ENCODE assay signal across 9 mouse cellular contexts in genomic region chr14:45553854-45554253, GRCm38 (mm10). TPM values are rescaled to one million over a fixed set of nuclear protein-coding genes. Genes with fewer than 3 reads are reported as not detected.
DNase-seq lines count a peak whose midpoint lies in the region; ATAC-seq and TF ChIP-seq lines count a peak whose summit lies in the region.
"Had no signal": no experiment of that assay in that cellular context is flagged by ENCODE, and none has a peak within 500 bp of the region (broad histone marks: within the 10 kb centered on the region; RNA-seq: fewer than 3 reads in every experiment).

No protein-coding gene starts in this region.

- no peak overlapping the region for H3K4me2 ChIP-seq in kidney, embryonic 16.5 days (replicated peaks; ENCODE audit: low read depth, low read length)
- H3K4me2 ChIP-seq in heart, embryonic 16.5 days (ENCODE audit: low read depth, low read length), result no peak overlapping the region
- H3K4me2 ChIP-seq in lung, postnatal 0 days (replicated peaks; ENCODE audit: low read depth, low read length), result no peak overlapping the region
- H3K4me2 ChIP-seq: embryonic facial prominence, embryonic 12.5 days had no signal

- H3K27ac ChIP-seq in kidney, embryonic 16.5 days (ENCODE audit: low read length), result no peak overlapping the region
- peak overlapping the region; percentile 83 for H3K27ac ChIP-seq in brown adipose tissue, adult 24 weeks (replicated peaks; ENCODE audit: low read depth, low read length)
- H3K27ac ChIP-seq in heart, embryonic 16.5 days (ENCODE audit: low read length), result peak overlapping the region; percentile 47
- no peak overlapping the region for H3K27ac ChIP-seq in lung, postnatal 0 days (ENCODE audit: low read length)
- H3K27ac ChIP-seq: embryonic facial prominence, embryonic 12.5 days had no signal

- no peak overlapping the region for H3K9ac ChIP-seq in kidney, embryonic 16.5 days (replicated peaks; ENCODE audit: low read length)
- H3K9ac ChIP-seq in heart, embryonic 16.5 days (ENCODE audit: low read length), result no peak overlapping the region
- no peak overlapping the region for H3K9ac ChIP-seq in lung, postnatal 0 days (replicated peaks; ENCODE audit: low read depth)
- H3K9ac ChIP-seq: embryonic facial prominence, embryonic 12.5 days had no signal

- no peaks in the 10 kb centered on the region for H3K36me3 ChIP-seq in kidney, embryonic 16.5 days (ENCODE audit: insufficient read depth, low read length)
- H3K36me3 ChIP-seq in heart, embryonic 16.5 days (ENCODE audit: control insufficient read depth, insufficient read depth), result no peaks in the 10 kb centered on the region
- H3K36me3 ChIP-seq in lung, postnatal 0 days (ENCODE audit: insufficient read depth, low read length), result no peaks in the 10 kb centered on the region
- H3K36me3 ChIP-seq: embryonic facial prominence, embryonic 12.5 days had no signal

- H3K4me3 ChIP-seq in kidney, embryonic 16.5 days (ENCODE audit: low read length), result no peak overlapping the region
- no peak overlapping the region for H3K4me3 ChIP-seq in brown adipose tissue, adult 24 weeks (ENCODE audit: insufficient read depth, low read depth, low read length)
- H3K4me3 ChIP-seq in heart, embryonic 16.5 days (ENCODE audit: low read length), result no peak overlapping the region
- no peak overlapping the region for H3K4me3 ChIP-seq in lung, postnatal 0 days (ENCODE audit: low read depth, low read length)
- H3K4me3 ChIP-seq: embryonic facial prominence, embryonic 12.5 days had no signal

- H3K4me1 ChIP-seq in kidney, embryonic 16.5 days (ENCODE audit: insufficient read depth, low read length), result peaks cover 7% of the 10 kb centered on the region; the same call in 1 of the 2 replicates
- H3K4me1 ChIP-seq in brown adipose tissue, adult 24 weeks (ENCODE audit: control insufficient read depth, insufficient read depth, insufficient read length, low read length), result peaks cover 9% of the 10 kb centered on the region; the same call in 1 of the 2 replicates
- peaks cover 10% of the 10 kb centered on the region for H3K4me1 ChIP-seq in heart, embryonic 16.5 days (ENCODE audit: control insufficient read depth, insufficient read depth, low read length)
- no peaks in the 10 kb centered on the region for H3K4me1 ChIP-seq in lung, postnatal 0 days (ENCODE audit: insufficient read depth, low read depth, low read length)
- H3K4me1 ChIP-seq: embryonic facial prominence, embryonic 12.5 days had no signal

- no peak for ATAC-seq in kidney, embryonic 16.5 days (ENCODE audit: low FRiP score, low TSS enrichment)
- ATAC-seq in heart, embryonic 16.5 days (replicated peaks; ENCODE audit: extremely low read depth, insufficient read depth, low FRiP score), result peak; percentile 69; the same call in 1 of the 2 replicates
- peak; percentile 19; the same call in 1 of the 2 replicates for ATAC-seq in lung, postnatal 0 days
- no peak for ATAC-seq in erythroblast, adult 5-6 weeks (replicated peaks; ENCODE audit: low FRiP score, poor library complexity, severe bottlenecking)

- no peak for TF ChIP-seq EP300 in lung, postnatal 0 days (IDR thresholded peaks at IDR 0.05)

- peak; percentile 58 for DNase-seq in kidney, adult 18-20 months
- peak; percentile 43 for DNase-seq in lung, postnatal 0 days (ENCODE audit: low spot score)
- DNase-seq in retina, postnatal 1 day, result no peak
- no peak for DNase-seq in T-cell, adult 2 months (ENCODE audit: low spot score)

- 66% methylated on average over 2 of the region's 2 CpGs for WGBS in kidney, embryonic 16.5 days
- WGBS in heart, embryonic 16.5 days, result 39% methylated on average over 2 of the region's 2 CpGs
- WGBS in lung, postnatal 0 days, result 23% methylated on average over 2 of the region's 2 CpGs

- H3K27me3 ChIP-seq in kidney, embryonic 16.5 days (ENCODE audit: insufficient read depth, low read length), result no peaks in the 10 kb centered on the region
- no peaks in the 10 kb centered on the region for H3K27me3 ChIP-seq in heart, embryonic 16.5 days (ENCODE audit: control insufficient read depth, insufficient read depth, low read length)
- H3K27me3 ChIP-seq in lung, postnatal 0 days (replicated peaks; ENCODE audit: insufficient read depth, low read length), result no peaks in the 10 kb centered on the region
- H3K27me3 ChIP-seq: embryonic facial prominence, embryonic 12.5 days had no signal

- no peaks in the 10 kb centered on the region for H3K9me3 ChIP-seq in kidney, embryonic 16.5 days (ENCODE audit: low read length)
- no peaks in the 10 kb centered on the region for H3K9me3 ChIP-seq in heart, embryonic 16.5 days (replicated peaks; ENCODE audit: control insufficient read depth, low read length)
- no peaks in the 10 kb centered on the region for H3K9me3 ChIP-seq in lung, postnatal 0 days (ENCODE audit: low read length)
- H3K9me3 ChIP-seq: embryonic facial prominence, embryonic 12.5 days had no signal

- no peak for TF ChIP-seq CTCF in lung, postnatal 0 days (IDR thresholded peaks at IDR 0.05)

RNA-seq across cellular contexts. Expression of gene Fermt2, which starts 23.9 kb away (rescaled TPM):
- polyA plus RNA-seq in kidney, embryonic 16.5 days (2015; fragmentation: Nextera tagmentation; extraction: Ambion mirVana), result 164 and 176 TPM in 2 replicates
- 69.7 and 110 TPM in 2 replicates for polyA plus RNA-seq in brown adipose tissue, adult 24 weeks (2012; ENCODE audit: insufficient read depth, insufficient read length, missing spikeins)
- polyA plus RNA-seq in heart, embryonic 16.5 days (2015; fragmentation: Nextera tagmentation; extraction: Ambion mirVana), result 228 and 229 TPM in 2 replicates
- polyA plus RNA-seq in lung, postnatal 0 days (2015; fragmentation: Nextera tagmentation; extraction: Ambion mirVana), result 362 and 383 TPM in 2 replicates
- total RNA-seq in erythroblast, adult 5-6 weeks (2015; ENCODE audit: low replicate concordance), result not detected in 2 replicates
- not detected in 2 replicates for total RNA-seq in erythroblast, adult 5-6 weeks (2017; ENCODE audit: low replicate concordance)

Comparison
In these comparisons a context has a peak if more than half of its experiments do, and no peak if none do; other contexts are left out.
1. DNase-seq: peak in kidney, adult 18-20 months (single experiment) and lung, postnatal 0 days (single experiment); none in retina, postnatal 1 day (single experiment) and T-cell, adult 2 months (single experiment).
2. ATAC-seq: peak in heart, embryonic 16.5 days (single experiment) and lung, postnatal 0 days (single experiment); none in kidney, embryonic 16.5 days (single experiment) and erythroblast, adult 5-6 weeks (single experiment).
3. H3K27ac ChIP-seq: peak in brown adipose tissue, adult 24 weeks (single experiment) and heart, embryonic 16.5 days (single experiment); none in kidney, embryonic 16.5 days (single experiment) and lung, postnatal 0 days (single experiment).